Mouse (Mus musculus) thymus, adult 2 months (tissue): Measurements from ENCODE around the gene Larp7. TPM values are rescaled to one million over a fixed set of nuclear protein-coding genes. Genes with fewer than 3 reads are reported as not detected.

ENCODE experiments used
- DNase-seq: peaks from one replicate; pipeline ENCODE4 v3.0.0; 2021
- H3K27ac ChIP-seq: fragments of 200-500 bp; 2 replicates; pipeline ENCODE4 v1.5.1; 2012; ENCODE audit warnings: low read length, control low read depth; ENCODE audit not compliant: control insufficient read depth, insufficient read depth
- H3K27me3 ChIP-seq: fragments of 200-500 bp; 2 replicates; pipeline ENCODE4 v1.6.1; 2012; ENCODE audit warnings: mild to moderate bottlenecking, low read length, moderate library complexity, mixed read lengths; ENCODE audit not compliant: control insufficient read depth, insufficient read depth
- H3K36me3 ChIP-seq: fragments of 200-500 bp; 2 replicates; pipeline ENCODE4 v1.6.1; 2012; ENCODE audit warnings: mild to moderate bottlenecking, low read length, moderate library complexity; ENCODE audit not compliant: control insufficient read depth, insufficient read depth
- H3K4me1 ChIP-seq: fragments of 200-500 bp; replicated peaks from 2 replicates; pipeline ENCODE4 v1.6.1; 2012; ENCODE audit warnings: low read length; ENCODE audit not compliant: control insufficient read depth, insufficient read depth
- H3K4me3 ChIP-seq: fragments of 200-500 bp; 2 replicates; pipeline ENCODE4 v1.5.1; 2012; ENCODE audit warnings: mild to moderate bottlenecking, low read length, control low read depth, moderate library complexity; ENCODE audit not compliant: control insufficient read depth, insufficient read depth
- CTCF ChIP-seq: fragments of 200-500 bp; IDR thresholded peaks from 2 replicates; pipeline ENCODE4 v1.5.1; 2012; ENCODE audit warnings: mild to moderate bottlenecking, control low read depth, low read length, moderate library complexity, borderline replicate concordance; ENCODE audit not compliant: control insufficient read depth, poor library complexity, insufficient read depth; ENCODE audit errors: extremely low read depth
- POLR2A ChIP-seq: fragments of 200-500 bp; IDR thresholded peaks from 2 replicates; pipeline ENCODE4 v1.6.1; 2012; ENCODE audit warnings: mild to moderate bottlenecking, low read length, control low read depth, moderate library complexity; ENCODE audit not compliant: control insufficient read depth, poor library complexity, insufficient read depth; ENCODE audit errors: extremely low read depth
- WGBS: fragments of 180-500 bp; shearing (Covaris S2); methylation state at CpG from one replicate; pipeline ENCODE4 v1.1.7; 2018; 5-methylcytosine and 5-hydroxymethylcytosine counted together
- polyA plus RNA-seq: library from polyadenylated mRNA; depleted of rRNA; stranded (reverse); fragments of >200 nt; gene quantifications from 2 replicates; pipeline ENCODE4 v1.2.3, GENCODE M21; 2012

Gene Larp7
- polyA plus RNA-seq, 1 experiment: 2.8 TPM

GRCm38 (mm10) chr3:127520300-127520699 is 32.8 kb downstream of the Larp7 start:
- DNase-seq: no peak
- Histone ChIP-seq H3K27ac (no peak overlapping the region), H3K4me3 (no peak overlapping the region), H3K36me3 (no peaks in the 10 kb centered on the region), H3K27me3 (no peaks in the 10 kb centered on the region), H3K4me1 (no peaks in the 10 kb centered on the region)
- 89% methylated on average over 6 of the region's 6 CpGs for WGBS
- TF ChIP-seq POLR2A: no peak
- no peak for TF ChIP-seq CTCF

- DNase-seq: no peak
- H3K4me1 ChIP-seq: no peaks in the 10 kb centered on the region
- no peaks in the 10 kb centered on the region for H3K27me3 ChIP-seq
- no peaks in the 10 kb centered on the region for H3K36me3 ChIP-seq
- no peak overlapping the region for H3K4me3 ChIP-seq
- WGBS: 98% methylated on average over 1 of the region's 1 CpGs
- TF ChIP-seq POLR2A (no peak), CTCF (no peak)
- no peak overlapping the region for H3K27ac ChIP-seq
These were observed 37.9 kb downstream of the Larp7 start for GRCm38 (mm10) chr3:127515251-127515650.

- Histone ChIP-seq H3K36me3 (no peaks in the 10 kb centered on the region), H3K4me1 (no peaks in the 10 kb centered on the region), H3K27me3 (no peaks in the 10 kb centered on the region), H3K27ac (no peak overlapping the region), H3K4me3 (no peak overlapping the region)
- no peak for DNase-seq
- 69% methylated on average over 2 of the region's 2 CpGs for WGBS
- TF ChIP-seq CTCF (no peak), POLR2A (no peak)
These were observed 39.5 kb downstream of the Larp7 start for GRCm38 (mm10) chr3:127513699-127514098.

GRCm38 (mm10) chr3:127512794-127513335 is 40.3 kb downstream of the Larp7 start:
- WGBS: 77% methylated on average over 15 of the region's 15 CpGs
- H3K4me1 ChIP-seq: no peaks in the 10 kb centered on the region
- H3K27me3 ChIP-seq: no peaks in the 10 kb centered on the region
- H3K27ac ChIP-seq: no peak overlapping the region
- TF ChIP-seq POLR2A: no peak
- no peak for TF ChIP-seq CTCF
- no peaks in the 10 kb centered on the region for H3K36me3 ChIP-seq
- H3K4me3 ChIP-seq: no peak overlapping the region
- DNase-seq: no peak

GRCm38 (mm10) chr3:127511786-127512746 is 41.1 kb downstream of the Larp7 start:
- WGBS: 84% methylated on average over 12 of the region's 12 CpGs
- H3K4me3 ChIP-seq: no peak overlapping the region
- DNase-seq: no peak
- H3K27ac ChIP-seq: no peak overlapping the region
- no peaks in the 10 kb centered on the region for H3K27me3 ChIP-seq
- TF ChIP-seq CTCF: no peak
- no peak for TF ChIP-seq POLR2A
- H3K4me1 ChIP-seq: no peaks in the 10 kb centered on the region
- no peaks in the 10 kb centered on the region for H3K36me3 ChIP-seq

- Histone ChIP-seq H3K4me1 (no peaks in the 10 kb centered on the region), H3K27ac (no peak overlapping the region), H3K4me3 (no peak overlapping the region), H3K27me3 (no peaks in the 10 kb centered on the region), H3K36me3 (no peaks in the 10 kb centered on the region)
- DNase-seq: no peak
- 93% methylated on average over 15 of the region's 15 CpGs for WGBS
- TF ChIP-seq CTCF (no peak), POLR2A (no peak)
These were observed 45.0 kb downstream of the Larp7 start for GRCm38 (mm10) chr3:127507878-127508783.
